Mouse (Mus musculus) megakaryocyte-erythroid progenitor cell, adult 5-6 weeks (primary cell): ENCODE measurements around the gene Tprn. TPM values are rescaled to one million over a fixed set of nuclear protein-coding genes. Genes with fewer than 3 reads are reported as not detected.
"Not testable (repeated sequence)": the region's sequence is repeated elsewhere in the genome, so short reads cannot be mapped to it uniquely, and the experiment has no call there.

Experiments used
- ATAC-seq: replicated peaks from 2 replicates; pipeline ENCODE4 v1.8.0; 2016; ENCODE audit warnings: mild to moderate bottlenecking, inconsistent platforms; ENCODE audit not compliant: severe bottlenecking, poor library complexity, low FRiP score, low TSS enrichment
- total RNA-seq, 2 experiments: library from RNA; stranded (forward) in 1 of 2; stranded (reverse) in 1 of 2; fragments of 200-1000, 215-1000 nt in 1 of 2; fragments of >200 nt in 1 of 2; fragmentation: Nextera tagmentation in 1 of 2; gene quantifications; 2 replicates each; pipeline ENCODE4 v1.2.3; 2014 to 2017

Tprn gene
- total RNA-seq, 2 experiments from 2014 or later = 15.0 to 17.5 TPM

DNA sequence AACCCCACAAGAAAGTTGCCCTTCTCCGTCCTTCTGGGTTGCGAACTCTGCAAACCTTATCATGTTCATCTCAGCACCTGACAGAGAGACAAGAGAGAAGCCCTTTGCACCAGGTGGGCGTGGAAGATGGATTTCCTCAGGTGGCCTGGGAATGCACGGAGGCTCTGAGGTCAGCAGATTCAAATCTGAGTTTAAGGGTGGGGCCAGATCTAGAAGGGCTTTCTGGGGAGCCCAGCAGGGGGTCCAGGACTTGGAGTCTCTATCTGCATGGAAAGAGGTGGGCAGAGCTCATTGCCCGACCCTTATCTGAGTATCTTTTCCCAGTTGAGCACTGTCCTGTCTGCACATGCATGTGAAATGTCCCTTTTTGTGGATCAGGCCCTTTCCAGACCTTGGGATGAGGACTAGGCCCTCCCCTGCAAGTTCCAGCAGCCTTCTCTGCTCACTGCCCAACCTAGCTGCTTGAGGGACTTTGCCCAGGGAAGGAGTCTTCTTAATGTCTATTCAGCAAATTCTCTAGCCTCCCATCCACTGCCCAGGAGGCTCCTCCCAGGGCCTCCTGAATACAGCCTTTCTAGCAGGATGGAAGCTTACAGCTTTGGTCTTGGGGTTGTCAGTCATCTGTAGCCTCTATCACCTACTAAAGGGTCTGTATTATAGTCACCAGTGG, 27.7 kb upstream of the Tprn start:
- ATAC-seq = no peak

DNA sequence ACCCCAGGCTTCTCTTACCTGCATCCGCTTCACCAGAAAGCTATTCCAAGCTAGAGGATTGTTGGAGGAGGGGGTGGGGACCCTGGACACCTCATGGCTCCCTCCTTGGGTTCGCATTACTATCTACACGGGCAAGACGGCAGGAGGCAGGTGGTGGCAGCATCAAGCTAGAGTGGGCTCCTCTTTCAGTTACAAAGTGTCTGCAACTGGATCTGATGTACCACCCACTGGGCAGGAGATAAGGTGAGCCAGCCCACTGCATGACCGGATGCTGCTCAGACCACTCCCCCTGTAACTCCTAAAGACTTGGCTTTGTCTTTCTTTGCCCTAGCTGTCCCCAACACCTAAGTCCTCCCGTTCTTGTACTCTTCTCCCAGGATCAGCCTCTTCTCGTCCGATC, 25.8 kb upstream of the Tprn start, which contains the start of gene Rnf224:
Gene Rnf224 (minus strand): TSS at position 174 of the 400 bp plus-strand sequence.
- no peak for ATAC-seq

- no peak for ATAC-seq
These were observed 24.9 kb upstream of the Tprn start for GRCm38 (mm10) chr2:25237522-25237921.

GRCm38 (mm10) chr2:25238106-25238505, 24.3 kb upstream of the Tprn start:
- no peak for ATAC-seq

DNA sequence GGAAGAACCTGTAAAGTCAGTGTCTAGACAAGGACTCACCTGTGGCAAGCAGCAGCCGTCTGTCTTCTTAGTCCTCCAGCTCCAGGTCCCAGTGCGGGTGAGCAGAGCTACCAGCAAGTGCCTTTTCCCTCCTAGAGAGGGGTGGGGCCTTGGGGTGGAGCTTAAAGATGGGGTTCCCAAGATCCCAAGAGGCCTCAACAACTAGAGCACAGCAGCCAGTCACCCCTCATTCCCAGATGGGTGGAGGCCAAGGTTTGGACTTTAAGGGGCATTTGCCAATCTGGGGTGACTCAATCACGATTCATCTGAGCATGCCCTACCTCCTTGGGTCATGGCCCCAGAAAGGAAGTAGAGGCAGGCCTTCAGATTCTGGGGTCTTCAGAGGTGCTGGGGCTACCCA, 22.7 kb upstream of the Tprn start:
- no peak for ATAC-seq

DNA sequence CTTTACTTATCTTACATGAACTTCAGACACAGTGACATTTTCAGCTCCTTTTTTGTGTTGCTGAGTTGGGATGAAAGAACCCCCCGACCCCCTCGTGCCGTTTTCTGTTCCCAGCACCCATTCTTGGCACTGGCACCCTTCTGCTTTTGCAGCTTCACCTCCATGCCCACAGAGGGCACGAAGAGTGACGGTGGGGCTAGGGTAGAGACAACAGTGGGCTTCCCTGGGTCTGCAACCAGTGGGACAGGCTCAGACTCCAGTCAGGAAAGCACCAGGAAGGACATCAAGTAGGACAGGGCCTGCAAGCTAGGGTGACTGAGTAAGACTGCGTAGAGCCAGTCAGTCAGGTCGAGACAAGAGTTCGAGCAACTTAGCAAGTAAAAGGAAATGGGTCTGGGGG, 22.1 kb upstream of the Tprn start:
- ATAC-seq = no peak

GRCm38 (mm10) chr2:25240723-25241437, 21.5 kb upstream of the Tprn start:
- peak; percentile 74 for ATAC-seq

GRCm38 (mm10) chr2:25241438-25241775, 21.0 kb upstream of the Tprn start:
- ATAC-seq = no peak

DNA sequence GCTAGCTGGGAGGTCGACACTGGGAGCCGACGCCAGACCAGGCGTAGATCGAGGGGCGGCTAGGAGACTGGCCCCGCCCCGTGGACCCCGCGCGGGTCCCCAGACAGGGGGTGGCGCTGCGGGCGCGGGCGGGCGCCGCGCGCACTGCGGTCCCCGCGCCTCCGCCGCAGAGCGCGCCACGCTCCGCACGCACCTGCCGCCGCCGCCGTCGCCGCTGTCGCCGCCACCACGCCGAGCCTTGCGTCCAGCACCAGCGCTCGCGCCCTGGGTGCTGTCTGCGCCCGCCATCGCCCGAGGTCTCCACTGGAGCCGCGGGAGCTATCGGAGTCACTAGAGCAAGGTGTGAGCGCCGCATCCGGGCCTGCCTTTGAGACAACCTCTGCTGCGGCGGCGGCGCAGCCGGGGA, 20.3 kb upstream of the Tprn start, which contains the start of the genes Rnf208 and Cysrt1:
Gene Rnf208 (plus strand): TSS at position 155 of the 406 bp plus-strand sequence.
Gene Cysrt1 (minus strand): TSS at position 352 of the 406 bp plus-strand sequence.
- ATAC-seq = no peak

GRCm38 (mm10) chr2:25243342-25243741, 19.1 kb upstream of the Tprn start:
- no peak for ATAC-seq

DNA sequence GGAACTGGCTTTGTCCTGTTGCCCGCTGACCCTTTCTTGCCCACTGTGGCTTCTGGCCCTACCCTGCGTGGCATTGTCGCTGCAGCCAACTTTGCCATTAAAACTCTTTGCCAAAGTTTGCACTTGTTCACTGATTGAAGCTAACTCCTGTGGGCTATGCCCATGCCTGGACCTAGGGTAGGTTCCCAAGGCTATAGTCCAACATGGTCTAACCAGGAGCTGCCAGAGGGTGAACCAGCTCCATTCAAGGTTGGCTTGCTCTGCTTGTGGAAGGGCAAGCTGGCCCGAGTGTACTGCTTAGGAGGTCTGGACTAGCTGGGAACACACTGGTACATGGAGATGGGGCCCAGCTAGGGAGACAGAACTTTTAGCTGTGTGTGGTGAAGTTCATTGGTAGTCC, 18.3 kb upstream of the Tprn start:
- no peak for ATAC-seq

- ATAC-seq = no peak
These were observed 16.0 kb upstream of the Tprn start, which contains the start of gene AL732309.1 for GRCm38 (mm10) chr2:25246183-25247072. Gene AL732309.1, minus strand, starts transcription at chr2:25246863.

DNA sequence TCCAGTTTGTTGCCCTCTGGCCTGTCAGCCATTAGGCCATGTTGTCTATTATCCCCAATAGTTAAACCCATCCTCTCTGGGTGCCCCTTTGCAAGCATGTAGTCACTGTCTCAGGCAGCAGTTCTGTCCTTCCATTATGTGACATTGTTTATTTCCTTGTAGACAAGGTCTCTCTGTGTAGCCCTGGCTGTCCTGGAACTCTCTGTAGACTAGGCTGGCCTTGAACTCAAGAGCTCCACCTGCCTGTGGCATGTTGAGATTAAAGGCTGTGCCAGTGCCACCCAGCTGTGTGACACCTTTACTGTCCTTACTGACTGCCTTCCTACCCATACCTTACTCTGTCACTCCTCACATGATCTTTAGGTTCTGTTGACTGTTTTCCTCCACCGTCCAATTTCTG, 10.1 kb upstream of the Tprn start:
- no peak for ATAC-seq

DNA sequence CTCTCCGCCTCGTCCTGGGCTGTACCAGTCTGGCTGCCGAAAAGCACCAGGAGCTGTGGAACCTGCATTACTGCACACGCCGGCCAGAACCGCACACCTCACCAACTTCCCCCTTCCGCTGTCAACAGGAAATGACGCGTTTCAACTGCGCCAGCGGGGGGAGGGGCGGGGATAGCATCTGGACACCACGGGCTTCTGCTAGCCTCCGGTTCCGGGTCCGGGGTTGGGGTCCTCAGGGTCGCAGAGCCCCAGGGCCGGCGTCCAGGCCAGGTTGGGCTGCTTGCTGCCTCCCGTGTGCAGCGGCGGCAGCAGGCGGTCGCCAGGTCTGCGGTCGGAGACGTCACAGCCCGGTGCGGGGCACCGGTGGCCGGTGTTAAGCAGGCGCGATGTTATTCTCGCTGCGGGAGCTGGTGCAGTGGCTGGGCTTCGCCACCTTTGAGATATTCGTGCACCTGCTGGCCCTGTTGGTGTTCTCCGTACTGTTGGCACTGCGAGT, 7.1 kb upstream of the Tprn start, which contains the start of gene Tmem203:
Gene Tmem203 (plus strand): TSS at position 156 of the 496 bp plus-strand sequence.
- ATAC-seq = peak; percentile 82

GRCm38 (mm10) chr2:25256443-25257109, 5.8 kb upstream of the Tprn start:
- ATAC-seq = peak; percentile 62

GRCm38 (mm10) chr2:25257250-25257649, 5.2 kb upstream of the Tprn start:
- not testable (repeated sequence) for ATAC-seq

DNA sequence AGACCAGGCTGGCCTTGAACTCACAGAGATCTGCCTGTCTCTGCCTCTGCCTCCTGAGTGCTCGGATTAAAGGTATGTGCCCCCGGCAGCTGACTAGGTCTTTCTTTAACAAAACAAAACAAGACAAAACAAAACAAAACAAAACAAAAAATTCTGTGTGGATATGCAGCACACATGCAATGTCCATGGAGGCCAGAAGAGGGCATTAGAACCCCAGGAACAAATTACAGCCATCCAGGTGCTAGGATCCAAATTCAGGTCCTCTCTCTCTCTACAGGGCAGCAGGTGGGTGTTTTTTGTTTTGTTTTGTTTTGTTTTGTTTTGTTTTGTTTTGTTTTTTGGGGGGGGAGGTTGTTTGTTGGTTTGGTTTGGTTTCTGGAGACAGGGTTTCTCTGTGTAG, 3.5 kb upstream of the Tprn start:
- ATAC-seq = no peak

DNA sequence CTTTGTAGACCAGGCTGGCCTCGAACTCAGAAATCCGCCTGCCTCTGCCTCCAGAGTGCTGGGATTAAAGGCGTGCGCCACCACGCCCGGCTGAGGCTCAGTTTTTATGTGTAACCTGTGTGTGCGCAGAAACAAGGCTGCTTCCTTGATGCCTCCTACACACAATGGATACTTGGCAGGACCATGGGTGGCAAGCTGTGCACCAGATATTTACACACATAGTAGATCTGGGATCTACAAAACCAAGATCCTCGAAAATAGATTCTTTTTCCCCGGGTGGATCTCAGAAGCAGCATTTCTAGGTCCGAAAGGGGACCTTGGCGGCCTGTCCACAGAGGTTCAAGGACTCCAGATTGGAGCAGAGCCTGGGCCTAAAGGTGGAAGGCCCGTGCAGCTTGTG, 548 bp upstream of the Tprn start:
- no peak for ATAC-seq
